ENCODE assay signal across 11 mouse cellular contexts in the genomic region with DNA sequence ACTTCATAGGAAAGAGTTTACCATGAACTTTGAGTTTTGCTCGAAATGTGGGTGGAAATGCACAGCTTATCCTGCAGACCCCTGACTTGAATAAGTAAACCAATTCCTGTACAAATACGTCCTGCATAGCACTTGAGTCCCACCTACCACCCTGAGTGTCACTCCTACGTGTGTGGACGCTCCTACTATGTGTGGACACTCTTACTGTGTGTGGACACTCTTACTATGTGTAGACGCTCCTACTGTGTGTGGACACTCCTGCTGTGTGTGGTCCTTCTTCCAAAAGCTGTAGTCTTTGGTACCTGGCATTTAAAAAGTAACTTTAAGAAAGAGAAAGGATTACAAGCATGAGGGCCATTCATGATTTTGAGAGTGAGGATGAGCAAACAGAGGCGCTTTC.
"Had no signal": no experiment of that assay in that cellular context is flagged by ENCODE, and none has a peak within 500 bp of the region (broad histone marks: within the 10 kb centered on the region; RNA-seq: fewer than 3 reads in every experiment).

No protein-coding gene starts in this region.

- H3K9ac ChIP-seq: liver, embryonic 13.5 days; liver, embryonic 15.5 days; liver, postnatal 0 days; lung, embryonic 15.5 days; midbrain, embryonic 12.5 days; midbrain, embryonic 15.5 days had no signal

- H3K4me3 ChIP-seq: liver, embryonic 13.5 days; liver, embryonic 15.5 days; lung, embryonic 15.5 days; midbrain, embryonic 12.5 days; midbrain, embryonic 15.5 days had no signal

- H3K36me3 ChIP-seq: liver, embryonic 13.5 days; liver, embryonic 15.5 days; lung, embryonic 15.5 days; midbrain, embryonic 12.5 days; midbrain, embryonic 15.5 days had no signal

- H3K9me3 ChIP-seq: liver, embryonic 13.5 days; liver, embryonic 15.5 days; lung, embryonic 15.5 days; midbrain, embryonic 12.5 days; midbrain, embryonic 15.5 days had no signal

- DNase-seq: liver, embryonic 13.5 days; right cerebral cortex, postnatal 25 days; spleen, adult 18-20 months; thymus, adult 18-20 months; thymus, postnatal 36 days had no signal

- H3K4me1 ChIP-seq: liver, embryonic 13.5 days; liver, embryonic 15.5 days; lung, embryonic 15.5 days; midbrain, embryonic 12.5 days; midbrain, embryonic 15.5 days had no signal

- H3K27me3 ChIP-seq: liver, embryonic 13.5 days; liver, embryonic 15.5 days; lung, embryonic 15.5 days; midbrain, embryonic 12.5 days; midbrain, embryonic 15.5 days had no signal

- ATAC-seq: liver, postnatal 0 days had no signal

- H3K4me2 ChIP-seq: liver, embryonic 13.5 days; liver, embryonic 15.5 days; lung, embryonic 15.5 days; midbrain, embryonic 12.5 days; midbrain, embryonic 15.5 days had no signal

- H3K27ac ChIP-seq: liver, embryonic 13.5 days; liver, embryonic 15.5 days; lung, embryonic 15.5 days; macrophage; midbrain, embryonic 12.5 days; midbrain, embryonic 15.5 days had no signal
